Mouse (Mus musculus) forebrain, embryonic 10.5 days (tissue): ENCODE results near the gene Ovol3. TPM values are rescaled to one million over a fixed set of nuclear protein-coding genes. Genes with fewer than 3 reads are reported as not detected.
"Not testable (repeated sequence)": the region's sequence is repeated elsewhere in the genome, so short reads cannot be mapped to it uniquely, and the experiment has no call there.

ENCODE experiments used
- DNase-seq: peaks from one replicate; pipeline ENCODE4 v3.0.0-alpha.2; 2017; ENCODE audit warnings: low spot score; ENCODE audit errors: extremely low spot score
- H3K27ac ChIP-seq: fragments of 300-500 bp; sonication (generic); 2 replicates; pipeline ENCODE4 v1.5.1; 2016; ENCODE audit warnings: mild to moderate bottlenecking
- H3K27me3 ChIP-seq: fragments of 300-500 bp; sonication (generic); 2 replicates; pipeline ENCODE4 v1.6.1; 2016; ENCODE audit warnings: mild to moderate bottlenecking; ENCODE audit not compliant: poor library complexity, severe bottlenecking
- H3K36me3 ChIP-seq: fragments of 300-500 bp; sonication (generic); replicated peaks from 2 replicates; pipeline ENCODE4 v1.6.1; 2016; ENCODE audit warnings: mild to moderate bottlenecking, moderate library complexity
- H3K4me1 ChIP-seq: fragments of 300-500 bp; sonication (generic); 2 replicates; pipeline ENCODE4 v1.6.1; 2016
- H3K4me3 ChIP-seq: fragments of 300-500 bp; sonication (generic); 2 replicates; pipeline ENCODE4 v1.5.1; 2016; ENCODE audit warnings: mild to moderate bottlenecking, moderate library complexity
- H3K9me3 ChIP-seq: fragments of 300-500 bp; sonication (generic); 2 replicates; pipeline ENCODE4 v1.6.1; 2016; ENCODE audit warnings: mild to moderate bottlenecking, moderate library complexity
- WGBS: fragments of 180-500 bp; shearing (Covaris S2); methylation state at CpG from one replicate; pipeline ENCODE4 v1.1.7; 2016; 5-methylcytosine and 5-hydroxymethylcytosine counted together
- polyA plus RNA-seq: library from polyadenylated mRNA; unstranded; fragments of >200 nt; fragmentation: Nextera tagmentation; extraction: Ambion mirVana; gene quantifications from 2 replicates; pipeline ENCODE4 v1.2.1, GENCODE M21; 2016

The Ovol3 gene
- polyA plus RNA-seq, 1 experiment from 2014 or later = not detected

DNA sequence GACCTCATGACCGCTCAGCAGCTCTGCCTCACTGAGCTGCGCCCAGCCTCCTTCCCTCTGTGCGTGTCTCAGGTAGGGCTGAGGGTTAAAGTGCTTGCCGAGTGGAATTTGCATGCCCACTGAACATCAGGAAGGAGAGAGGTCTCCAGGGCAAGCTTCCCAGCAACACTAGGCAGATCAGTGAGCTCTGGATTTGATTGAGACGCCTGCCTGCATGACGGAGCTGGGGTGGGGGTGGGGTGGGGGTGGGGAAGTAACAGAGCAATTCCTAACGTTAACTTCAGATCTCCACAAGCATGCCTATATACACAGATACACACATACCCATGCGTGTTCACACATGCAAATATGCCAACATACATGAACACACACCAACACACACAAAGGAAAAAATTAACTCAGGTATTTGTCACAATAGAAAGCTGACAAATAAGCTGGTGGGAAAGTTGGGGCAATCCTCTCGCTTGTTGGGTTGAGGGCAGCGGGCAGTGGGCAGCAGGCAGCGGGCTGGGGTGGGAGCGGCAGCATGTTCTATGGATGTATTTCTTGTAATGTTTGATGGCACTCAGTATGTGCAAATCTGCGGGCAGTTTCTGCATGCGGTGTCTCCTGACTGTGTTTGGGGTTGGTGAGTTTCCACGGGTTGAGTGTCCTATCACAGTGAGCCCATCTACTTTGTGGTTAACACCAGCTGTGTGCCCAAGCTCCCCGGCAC is 16.1 kb downstream of the Ovol3 start:
- peak; percentile 64 for DNase-seq
- peak overlapping the region; percentile 78 for H3K27ac ChIP-seq

DNA sequence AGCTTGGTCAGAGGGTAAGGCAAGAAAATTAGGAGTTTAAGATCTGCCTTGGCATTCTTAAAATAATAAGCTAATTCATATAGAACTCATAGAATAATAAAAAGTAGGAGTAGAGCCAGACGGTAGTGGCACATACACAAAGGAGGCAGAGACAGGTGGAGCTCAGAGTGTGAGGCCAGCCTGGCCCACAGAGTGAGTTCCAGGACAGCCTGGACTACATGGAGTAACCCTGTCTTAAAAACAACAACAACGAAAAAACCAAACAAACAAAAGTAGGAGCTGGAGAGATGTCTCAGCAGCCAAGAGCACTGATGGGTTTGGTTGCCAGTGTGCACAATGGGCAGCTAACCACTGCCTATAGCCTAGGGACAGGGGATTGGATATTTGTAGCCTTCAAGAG is 18.2 kb downstream of the Ovol3 start:
- Histone ChIP-seq H3K36me3 (peaks cover 2% of the 10 kb centered on the region), H3K9me3 (no peaks in the 10 kb centered on the region), H3K27ac (no peak overlapping the region), H3K4me1 (peaks cover 20% of the 10 kb centered on the region), H3K27me3 (no peaks in the 10 kb centered on the region), H3K4me3 (no peak overlapping the region)
- 79% methylated on average over 2 of the region's 2 CpGs for WGBS
- DNase-seq = no peak

More for the DNA sequence above, 16.1 kb downstream of the Ovol3 start:
- H3K36me3 ChIP-seq = peaks cover 24% of the 10 kb centered on the region
- peaks cover 20% of the 10 kb centered on the region for H3K4me1 ChIP-seq
- H3K9me3 ChIP-seq = no peaks in the 10 kb centered on the region
- H3K4me3 ChIP-seq = peak overlapping the region; percentile 56
- no peaks in the 10 kb centered on the region for H3K27me3 ChIP-seq
- 8% methylated on average over 16 of the region's 16 CpGs for WGBS

DNA sequence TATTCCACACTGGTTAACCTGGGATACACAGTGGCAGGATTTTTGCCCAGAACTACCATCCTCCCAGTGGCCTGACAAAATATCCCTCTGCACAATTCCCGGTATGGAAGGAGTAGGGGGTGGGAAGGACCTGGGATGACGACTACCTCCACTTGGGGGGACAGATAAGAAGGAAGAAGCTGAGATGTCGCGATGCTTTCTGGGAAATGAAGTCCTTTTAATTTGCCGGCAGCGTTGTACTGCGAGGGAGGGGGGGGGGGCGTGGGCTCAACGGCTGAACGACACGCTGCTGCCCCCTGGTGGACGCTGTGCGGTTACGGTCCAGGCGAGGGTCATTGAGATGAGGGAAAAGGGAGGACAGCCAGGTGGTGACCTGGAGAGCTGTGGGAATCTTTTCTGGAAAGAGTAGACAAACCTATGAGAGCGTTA is 18.8 kb downstream of the Ovol3 start:
- H3K36me3 ChIP-seq = no peaks in the 10 kb centered on the region
- under 1% methylated on average over 16 of the region's 16 CpGs for WGBS
- H3K27ac ChIP-seq = peak overlapping the region; percentile 73
- H3K9me3 ChIP-seq = no peaks in the 10 kb centered on the region
- H3K4me1 ChIP-seq = peaks cover 20% of the 10 kb centered on the region
- H3K27me3 ChIP-seq = no peaks in the 10 kb centered on the region
- peak overlapping the region; percentile 36 for H3K4me3 ChIP-seq
- peak; percentile 87 for DNase-seq

DNA sequence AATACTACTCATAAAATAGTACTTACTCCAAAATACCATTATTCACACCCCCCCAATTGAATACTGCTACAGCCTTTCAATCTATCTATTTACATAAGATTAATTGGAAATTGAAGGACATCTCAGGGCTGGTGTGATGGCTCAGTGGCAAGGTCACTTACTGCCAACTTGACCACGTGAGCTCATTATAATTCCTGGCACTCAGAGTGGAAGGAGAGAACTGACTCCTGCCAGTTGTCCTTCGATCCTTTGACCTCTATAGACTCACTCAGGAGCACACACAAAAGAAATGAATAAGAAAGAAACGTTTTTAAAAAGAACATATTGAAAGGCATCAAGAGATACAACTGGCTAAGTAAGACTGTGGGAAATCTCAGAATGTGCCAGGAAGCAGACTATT is 19.6 kb downstream of the Ovol3 start:
- Histone ChIP-seq H3K27me3 (no peaks in the 10 kb centered on the region), H3K9me3 (no peaks in the 10 kb centered on the region), H3K36me3 (no peaks in the 10 kb centered on the region), H3K4me1 (peaks cover 23% of the 10 kb centered on the region), H3K4me3 (no peak overlapping the region), H3K27ac (no peak overlapping the region)
- 89% methylated on average over 3 of the region's 3 CpGs for WGBS
- no peak for DNase-seq

DNA sequence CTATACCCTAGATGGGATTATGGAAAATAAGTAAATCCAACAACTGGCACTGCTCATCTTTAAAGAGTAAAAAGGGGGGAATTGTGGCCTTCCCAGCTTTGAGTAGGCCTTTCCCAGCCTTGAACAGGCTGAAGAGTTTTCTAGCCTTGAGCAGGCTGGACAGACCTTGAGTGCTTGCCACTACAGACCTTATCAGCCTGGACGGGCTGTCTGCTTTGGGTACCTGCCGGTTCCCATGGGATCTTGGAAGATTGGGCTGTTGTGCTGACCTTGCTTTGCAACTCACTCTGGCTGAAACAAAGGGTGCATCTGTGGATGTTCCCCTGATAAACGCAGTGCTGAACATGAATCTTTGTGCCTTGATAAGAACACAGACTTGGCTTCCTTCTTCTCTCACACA is 21.6 kb downstream of the Ovol3 start:
- Histone ChIP-seq H3K4me3 (no peak overlapping the region), H3K27me3 (no peaks in the 10 kb centered on the region), H3K4me1 (peaks cover 8% of the 10 kb centered on the region), H3K27ac (no peak overlapping the region), H3K9me3 (no peaks in the 10 kb centered on the region), H3K36me3 (no peaks in the 10 kb centered on the region)
- WGBS = 92% methylated on average over 3 of the region's 3 CpGs
- no peak for DNase-seq

DNA sequence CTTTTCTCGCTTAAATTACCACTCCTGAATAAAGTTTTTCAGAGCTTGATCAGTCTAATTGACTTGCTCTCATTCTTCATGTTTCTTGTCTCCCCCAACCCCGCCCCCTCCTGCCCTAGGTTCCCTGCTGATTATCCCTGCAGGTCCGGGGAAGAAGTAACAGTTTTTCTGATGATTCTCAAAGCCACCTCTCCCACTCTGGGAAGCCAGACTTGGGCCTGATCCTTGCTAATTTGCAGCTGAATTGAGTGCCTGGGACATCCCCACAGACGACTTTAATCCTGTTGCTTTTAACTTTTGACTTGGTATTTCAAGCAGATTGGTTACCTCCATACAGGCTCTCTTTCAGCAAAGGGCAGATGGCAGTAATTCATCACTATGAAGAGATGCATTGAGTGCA is 24.5 kb downstream of the Ovol3 start:
- no peak overlapping the region for H3K4me3 ChIP-seq
- no peak for DNase-seq
- H3K4me1 ChIP-seq = 0 out of 2 replicates have a peak, but pooled peaks cover 3% of the 10 kb centered on the region
- no peaks in the 10 kb centered on the region for H3K36me3 ChIP-seq
- no peak overlapping the region for H3K27ac ChIP-seq
- H3K27me3 ChIP-seq = no peaks in the 10 kb centered on the region
- WGBS = 15% methylated on average over 4 of the region's 4 CpGs
- H3K9me3 ChIP-seq = no peaks in the 10 kb centered on the region

DNA sequence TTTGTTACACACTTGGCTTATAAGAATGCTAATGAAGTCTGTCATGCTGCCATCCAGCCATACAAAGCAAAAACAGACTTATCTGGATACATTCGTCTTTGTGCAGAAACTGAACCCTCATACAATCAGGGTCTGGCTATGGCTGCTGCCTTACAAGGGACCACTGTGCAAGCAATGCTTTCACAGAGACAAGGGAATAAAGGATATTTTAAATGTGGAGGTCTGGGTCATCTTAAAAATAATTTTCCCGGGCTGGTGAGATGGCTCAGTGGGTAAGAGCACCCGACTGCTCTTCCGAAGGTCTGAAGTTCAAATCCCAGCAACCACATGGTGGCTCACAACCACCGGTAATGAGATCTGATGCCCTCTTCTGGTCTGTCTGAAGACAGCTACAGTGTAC is 29.2 kb downstream of the Ovol3 start:
- not testable (repeated sequence) for DNase-seq, H3K4me3 ChIP-seq

DNA sequence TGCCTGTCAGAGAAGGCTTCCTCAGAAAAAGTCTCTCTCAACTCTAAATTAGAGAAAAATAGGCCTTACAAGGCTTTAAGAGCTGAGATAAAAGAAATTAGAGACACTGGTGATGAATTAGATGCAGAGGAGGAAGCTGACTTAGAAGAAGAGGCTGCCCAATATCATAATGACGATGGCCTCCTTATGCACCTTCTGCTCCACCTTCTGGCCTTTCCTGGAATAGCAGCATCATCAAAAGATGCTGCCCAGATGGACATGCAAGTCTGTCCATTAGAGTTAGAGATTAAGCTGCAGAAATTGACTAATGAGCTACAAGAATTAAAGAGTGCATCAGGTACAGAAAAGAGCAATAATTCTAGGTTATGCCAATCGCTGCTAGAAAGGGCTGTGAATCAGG is 30.1 kb downstream of the Ovol3 start:
- Histone ChIP-seq H3K9me3 (no peaks in the 10 kb centered on the region), H3K4me1 (peaks cover 9% of the 10 kb centered on the region), H3K27me3 (no peaks in the 10 kb centered on the region), H3K4me3 (no peak overlapping the region), H3K27ac (no peak overlapping the region), H3K36me3 (no peaks in the 10 kb centered on the region)
- 6% methylated on average over 2 of the region's 2 CpGs for WGBS
- peak; percentile 51 for DNase-seq

More for the DNA sequence above, 29.2 kb downstream of the Ovol3 start:
- 62% methylated on average over 5 of the region's 5 CpGs for whole genome bisulfite sequencing
- not testable (repeated sequence) for H3K36me3 ChIP-seq, H3K27ac ChIP-seq, H3K27me3 ChIP-seq, H3K9me3 ChIP-seq
- H3K4me1 ChIP-seq = peaks cover 12% of the 10 kb centered on the region

DNA sequence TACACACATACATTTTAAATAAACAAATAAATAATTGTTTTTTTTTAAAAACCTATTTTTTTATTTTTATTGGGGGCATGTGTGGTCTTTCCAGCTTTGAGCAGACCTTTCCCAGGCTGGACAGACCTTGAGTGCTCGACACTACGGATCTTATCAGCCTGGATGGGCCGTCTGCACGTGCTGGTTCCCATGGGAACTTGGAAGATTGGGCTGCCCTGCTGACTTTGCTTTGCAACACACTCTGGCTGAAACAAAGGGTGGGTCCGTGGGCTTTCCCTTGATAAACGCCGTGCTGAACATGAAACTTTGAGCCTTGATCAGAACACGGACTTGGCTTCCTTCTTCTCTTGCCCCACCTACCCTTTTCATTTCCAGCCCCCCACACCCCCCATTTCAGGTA is 31.1 kb downstream of the Ovol3 start:
- WGBS = 44% methylated on average over 8 of the region's 8 CpGs
- H3K36me3 ChIP-seq = no peaks in the 10 kb centered on the region
- H3K4me1 ChIP-seq = peaks cover 9% of the 10 kb centered on the region
- no peaks in the 10 kb centered on the region for H3K9me3 ChIP-seq
- no peak overlapping the region for H3K27ac ChIP-seq
- no peak for DNase-seq
- H3K4me3 ChIP-seq = no peak overlapping the region; the same call in 1 of the 2 replicates
- H3K27me3 ChIP-seq = no peaks in the 10 kb centered on the region

DNA sequence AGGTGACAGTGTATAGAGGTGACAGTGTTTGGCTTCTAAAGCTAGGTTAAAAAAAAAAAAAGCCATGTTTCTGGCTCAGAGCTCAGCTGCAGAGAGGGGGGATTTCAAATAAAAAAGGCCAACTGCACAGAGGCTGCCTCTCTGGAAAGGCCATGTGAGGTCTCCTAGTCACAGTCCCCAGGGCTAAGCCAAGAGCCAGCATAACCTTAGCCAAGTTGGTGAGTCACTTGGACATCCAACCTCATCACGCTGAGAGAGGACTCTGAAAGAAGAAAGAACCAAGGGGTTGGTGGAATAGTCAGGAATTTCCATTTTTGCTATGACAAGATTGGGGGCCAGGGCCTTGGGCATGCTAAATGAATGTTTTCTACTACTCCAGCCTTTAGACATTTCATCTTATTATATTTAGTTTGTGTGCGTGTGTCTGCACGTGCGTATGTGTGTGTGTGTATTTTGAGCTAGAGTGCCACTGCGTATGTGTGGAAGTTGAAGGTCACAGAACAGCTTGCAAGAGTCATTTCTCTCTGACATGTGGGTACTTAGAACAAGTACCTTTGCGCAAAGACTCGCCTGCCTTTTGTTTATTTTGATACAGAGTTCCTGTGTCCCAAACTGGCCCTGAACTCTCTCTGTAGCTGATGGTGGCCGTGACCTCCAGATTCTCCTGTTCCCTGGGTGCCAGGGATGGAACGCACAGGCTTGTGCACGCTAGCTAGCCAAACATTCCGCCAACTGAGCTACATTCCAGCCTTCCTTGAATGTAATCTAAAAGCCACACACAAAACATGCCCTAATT is 32.4 kb downstream of the Ovol3 start:
- Histone ChIP-seq H3K27ac (no peak overlapping the region), H3K4me1 (peaks cover 16% of the 10 kb centered on the region), H3K36me3 (no peaks in the 10 kb centered on the region), H3K9me3 (no peaks in the 10 kb centered on the region), H3K27me3 (no peaks in the 10 kb centered on the region), H3K4me3 (no peak overlapping the region)
- WGBS = 86% methylated on average over 11 of the region's 11 CpGs
- DNase-seq = no peak

DNA sequence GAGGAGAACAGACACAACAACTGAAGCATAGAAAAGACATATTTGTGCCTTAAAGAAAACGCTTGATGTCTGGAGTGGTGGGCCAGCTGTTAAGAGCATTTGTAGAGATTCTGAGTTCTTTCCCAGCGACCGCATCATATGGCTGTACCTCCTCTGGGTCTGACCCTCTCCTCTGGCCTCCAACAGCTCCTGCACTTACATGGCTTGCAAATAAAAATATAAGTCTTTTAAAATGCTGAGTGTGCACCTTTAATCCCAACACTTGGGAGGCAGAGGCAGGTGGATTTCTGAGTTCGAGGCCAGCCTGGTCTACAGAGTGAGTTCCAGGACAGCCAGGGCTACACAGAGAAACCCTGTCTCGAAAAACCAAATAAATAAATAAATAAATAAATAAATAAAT is 34.9 kb downstream of the Ovol3 start:
- H3K27me3 ChIP-seq, H3K4me3 ChIP-seq, H3K36me3 ChIP-seq, H3K9me3 ChIP-seq, H3K27ac ChIP-seq, DNase-seq: not testable (repeated sequence)
- peaks cover 23% of the 10 kb centered on the region for H3K4me1 ChIP-seq
- 92% methylated on average over 5 of the region's 5 CpGs for WGBS

DNA sequence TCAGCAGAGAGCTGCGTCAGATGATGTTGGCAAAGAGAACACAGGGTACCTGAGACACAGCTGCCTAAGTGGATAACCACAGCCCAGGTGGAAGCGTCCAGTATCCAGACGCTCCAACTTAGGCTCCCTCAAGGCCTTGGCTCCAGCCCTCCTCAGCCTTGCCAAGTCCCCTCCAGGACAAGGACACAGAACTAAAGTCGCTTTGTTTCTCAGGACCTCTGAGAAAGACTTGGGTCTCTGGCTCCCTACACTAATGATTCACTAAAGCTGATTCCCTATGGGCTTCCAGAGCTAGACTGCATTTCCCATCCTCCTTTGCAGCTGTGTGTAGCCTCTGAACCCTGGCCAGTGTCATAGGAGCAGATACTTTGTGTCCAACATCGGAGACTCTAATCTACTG is 35.3 kb downstream of the Ovol3 start:
- no peaks in the 10 kb centered on the region for H3K9me3 ChIP-seq

DNA sequence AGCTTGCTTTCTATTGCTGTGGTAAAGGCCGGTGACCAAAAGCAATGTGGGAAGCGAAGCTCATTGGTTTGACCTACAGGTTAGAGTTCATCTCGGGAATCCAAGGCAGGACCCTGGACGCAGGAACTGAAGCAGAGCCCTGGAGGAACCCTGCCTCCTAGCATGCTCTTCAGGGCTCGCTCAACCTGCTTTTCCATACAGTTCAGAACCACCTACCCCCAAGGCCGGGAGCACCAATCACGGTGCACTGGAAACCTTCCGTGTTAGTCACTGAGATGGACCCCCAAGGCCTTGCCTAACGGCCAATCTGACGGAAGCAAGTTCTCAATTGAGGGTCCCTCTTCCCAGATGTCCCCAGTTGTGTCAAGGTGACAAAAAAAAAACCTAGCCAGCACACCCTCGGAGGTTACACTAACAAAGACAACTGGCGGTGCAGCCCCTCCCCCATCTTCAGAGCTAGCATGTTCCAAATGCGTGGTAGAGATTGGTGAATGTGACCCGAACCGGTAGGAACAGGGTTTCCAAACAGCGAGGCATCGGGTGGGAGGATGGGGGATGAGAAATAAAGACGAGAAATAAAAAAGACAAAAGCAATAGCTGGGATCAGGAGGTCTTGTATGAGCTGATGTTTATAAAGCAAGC is 35.9 kb downstream of the Ovol3 start:
- H3K27me3 ChIP-seq = no peaks in the 10 kb centered on the region
- H3K9me3 ChIP-seq = no peaks in the 10 kb centered on the region
- H3K36me3 ChIP-seq = no peaks in the 10 kb centered on the region
- peaks cover 29% of the 10 kb centered on the region for H3K4me1 ChIP-seq
- no peak overlapping the region for H3K4me3 ChIP-seq
- no peak for DNase-seq
- 80% methylated on average over 18 of the region's 18 CpGs for WGBS
- H3K27ac ChIP-seq = no peak overlapping the region

More for the DNA sequence above, 35.3 kb downstream of the Ovol3 start:
- 84% methylated on average over 5 of the region's 5 CpGs for WGBS
- Histone ChIP-seq H3K27ac (no peak overlapping the region), H3K4me3 (no peak overlapping the region), H3K4me1 (peaks cover 27% of the 10 kb centered on the region), H3K27me3 (no peaks in the 10 kb centered on the region), H3K36me3 (no peaks in the 10 kb centered on the region)
- DNase-seq = no peak
